Mouse (Mus musculus) forebrain, embryonic 13.5 days (tissue): ENCODE data around the gene Ccdc60. TPM values are rescaled to one million over a fixed set of nuclear protein-coding genes. Genes with fewer than 3 reads are reported as not detected.

Experiments
- ATAC-seq: fragments of 200-750 bp; cut with Nextera tagmentation; 2 replicates; pipeline ENCODE4 v1.8.0; 2017
- H3K27ac ChIP-seq: fragments of 300-500 bp; sonication (generic); 2 replicates; pipeline ENCODE4 v1.5.1; 2015; ENCODE audit warnings: inconsistent platforms, mild to moderate bottlenecking, moderate library complexity
- H3K27me3 ChIP-seq: fragments of 300-500 bp; sonication (generic); 2 replicates; pipeline ENCODE4 v1.6.1; 2015; ENCODE audit warnings: mild to moderate bottlenecking, inconsistent platforms
- H3K36me3 ChIP-seq: fragments of 300-500 bp; sonication (generic); 2 replicates; pipeline ENCODE4 v1.6.1; 2015; ENCODE audit warnings: mild to moderate bottlenecking, inconsistent platforms; ENCODE audit not compliant: poor library complexity, severe bottlenecking
- H3K4me1 ChIP-seq: fragments of 300-500 bp; sonication (generic); 2 replicates; pipeline ENCODE4 v1.6.1; 2015; ENCODE audit warnings: inconsistent platforms
- H3K4me2 ChIP-seq: fragments of 300-500 bp; sonication (generic); 2 replicates; pipeline ENCODE4 v1.6.1; 2015; ENCODE audit warnings: inconsistent platforms, mild to moderate bottlenecking, moderate library complexity
- H3K4me3 ChIP-seq: fragments of 300-500 bp; sonication (generic); 2 replicates; pipeline ENCODE4 v1.5.1; 2015; ENCODE audit warnings: mild to moderate bottlenecking, inconsistent platforms
- H3K9ac ChIP-seq: fragments of 300-500 bp; sonication (generic); 2 replicates; pipeline ENCODE4 v1.6.1; 2015; ENCODE audit warnings: mild to moderate bottlenecking, inconsistent platforms
- H3K9me3 ChIP-seq: fragments of 300-500 bp; sonication (generic); replicated peaks from 2 replicates; pipeline ENCODE4 v1.6.1; 2016; ENCODE audit warnings: inconsistent platforms
- WGBS: fragments of 180-500 bp; shearing (Covaris S2); methylation state at CpG from one replicate; pipeline ENCODE4 v1.1.7; 2015; 5-methylcytosine and 5-hydroxymethylcytosine counted together
- polyA plus RNA-seq: library from polyadenylated mRNA; unstranded; fragments of >200 nt; fragmentation: Nextera tagmentation; extraction: Ambion mirVana; gene quantifications from 2 replicates; pipeline ENCODE4 v1.2.1, GENCODE M21; 2015

Gene Ccdc60
- polyA plus RNA-seq, 1 experiment from 2014 or later: 0.58 TPM

GRCm38 (mm10) chr5:116269212-116270145 lies 19.3 kb downstream of the Ccdc60 start:
- Histone ChIP-seq H3K9ac (no peak overlapping the region), H3K4me1 (peaks cover 28% of the 10 kb centered on the region), H3K27me3 (peaks cover 13% of the 10 kb centered on the region; the same call in 1 of the 2 replicates), H3K4me2 (no peak overlapping the region), H3K9me3 (no peaks in the 10 kb centered on the region), H3K27ac (no peak overlapping the region), H3K4me3 (no peak overlapping the region), H3K36me3 (no peaks in the 10 kb centered on the region)
- no peak for ATAC-seq
- 61% methylated on average over 17 of the region's 17 CpGs for WGBS

DNA sequence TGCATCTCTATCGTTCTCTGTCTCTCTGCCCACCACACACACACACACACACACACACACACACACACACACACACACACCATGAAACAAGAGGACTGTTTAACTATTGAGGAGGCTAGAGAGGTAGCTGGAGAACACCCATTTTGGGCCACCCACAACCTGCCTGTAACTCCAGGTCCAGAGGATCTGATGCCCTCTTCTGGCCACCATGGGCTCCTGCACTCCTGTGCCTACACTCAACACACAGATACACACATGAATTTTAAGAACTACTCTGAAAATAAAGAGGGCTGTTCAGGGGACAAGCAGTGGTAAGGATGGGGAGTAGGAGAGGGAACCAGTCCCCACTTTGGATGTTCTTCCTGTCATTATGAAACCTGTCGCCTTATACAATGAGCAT lies 26.1 kb downstream of the Ccdc60 start:
- Histone ChIP-seq H3K4me1 (peaks cover 12% of the 10 kb centered on the region), H3K4me2 (no peak overlapping the region), H3K9ac (no peak overlapping the region), H3K27ac (no peak overlapping the region), H3K9me3 (0 out of 2 replicates have a peak, but pooled peaks cover 3% of the 10 kb centered on the region), H3K27me3 (no peaks in the 10 kb centered on the region), H3K36me3 (no peaks in the 10 kb centered on the region), H3K4me3 (no peak overlapping the region)
- no peak for ATAC-seq
- WGBS: 97% methylated on average over 2 of the region's 2 CpGs

- WGBS: 89% methylated on average over 5 of the region's 5 CpGs
- ATAC-seq: no peak
These were observed 26.8 kb downstream of the Ccdc60 start for GRCm38 (mm10) chr5:116261944-116262343.

GRCm38 (mm10) chr5:116260356-116260755 lies 28.4 kb downstream of the Ccdc60 start:
- no peaks in the 10 kb centered on the region for H3K36me3 ChIP-seq

More at GRCm38 (mm10) chr5:116261944-116262343, 26.8 kb downstream of the Ccdc60 start:
- no peak overlapping the region for H3K4me2 ChIP-seq
- no peak overlapping the region for H3K9ac ChIP-seq
- no peak overlapping the region for H3K4me3 ChIP-seq
- H3K36me3 ChIP-seq: no peaks in the 10 kb centered on the region
- H3K9me3 ChIP-seq: 0 out of 2 replicates have a peak, but pooled peaks cover 3% of the 10 kb centered on the region
- H3K27me3 ChIP-seq: no peaks in the 10 kb centered on the region
- no peak overlapping the region for H3K27ac ChIP-seq
- peaks cover 12% of the 10 kb centered on the region for H3K4me1 ChIP-seq

GRCm38 (mm10) chr5:116258321-116258860 lies 30.4 kb downstream of the Ccdc60 start:
- H3K27me3 ChIP-seq: no peaks in the 10 kb centered on the region
- H3K27ac ChIP-seq: no peak overlapping the region
- 0 out of 2 replicates have a peak, but pooled peaks cover 3% of the 10 kb centered on the region for H3K9me3 ChIP-seq
- H3K4me3 ChIP-seq: no peak overlapping the region
- no peak overlapping the region for H3K4me2 ChIP-seq
- H3K4me1 ChIP-seq: peaks cover 12% of the 10 kb centered on the region
- WGBS: 59% methylated on average over 8 of the region's 8 CpGs
- no peak for ATAC-seq
- H3K9ac ChIP-seq: no peak overlapping the region
- no peaks in the 10 kb centered on the region for H3K36me3 ChIP-seq

More at GRCm38 (mm10) chr5:116260356-116260755, 28.4 kb downstream of the Ccdc60 start:
- no peak for ATAC-seq
- Histone ChIP-seq H3K4me1 (peaks cover 12% of the 10 kb centered on the region), H3K27me3 (no peaks in the 10 kb centered on the region), H3K27ac (no peak overlapping the region; the same call in 1 of the 2 replicates), H3K9ac (no peak overlapping the region), H3K9me3 (0 out of 2 replicates have a peak, but pooled peaks cover 3% of the 10 kb centered on the region), H3K4me3 (no peak overlapping the region), H3K4me2 (no peak overlapping the region)
- WGBS: 88% methylated on average over 5 of the region's 5 CpGs

GRCm38 (mm10) chr5:116253914-116254313 lies 34.9 kb downstream of the Ccdc60 start:
- no peak overlapping the region for H3K9ac ChIP-seq
- H3K4me3 ChIP-seq: no peak overlapping the region
- peaks cover 5% of the 10 kb centered on the region for H3K4me1 ChIP-seq
- H3K27me3 ChIP-seq: no peaks in the 10 kb centered on the region
- H3K27ac ChIP-seq: no peak overlapping the region
- H3K4me2 ChIP-seq: no peak overlapping the region
- 97% methylated on average over 4 of the region's 4 CpGs for WGBS
- ATAC-seq: no peak
- H3K9me3 ChIP-seq: no peaks in the 10 kb centered on the region
- no peaks in the 10 kb centered on the region for H3K36me3 ChIP-seq

GRCm38 (mm10) chr5:116252186-116252585 lies 36.6 kb downstream of the Ccdc60 start:
- no peak for ATAC-seq

GRCm38 (mm10) chr5:116246642-116247041 lies 42.1 kb downstream of the Ccdc60 start:
- Histone ChIP-seq H3K27me3 (no peaks in the 10 kb centered on the region), H3K36me3 (no peaks in the 10 kb centered on the region), H3K27ac (no peak overlapping the region), H3K9ac (no peak overlapping the region), H3K4me3 (no peak overlapping the region), H3K4me1 (peaks cover 10% of the 10 kb centered on the region), H3K9me3 (0 out of 2 replicates have a peak, but pooled peaks cover 6% of the 10 kb centered on the region), H3K4me2 (no peak overlapping the region)
- WGBS: 81% methylated on average over 7 of the region's 7 CpGs
- ATAC-seq: no peak

More at GRCm38 (mm10) chr5:116252186-116252585, 36.6 kb downstream of the Ccdc60 start:
- no peaks in the 10 kb centered on the region for H3K4me1 ChIP-seq
- no peak overlapping the region for H3K27ac ChIP-seq
- no peak overlapping the region for H3K9ac ChIP-seq
- no peaks in the 10 kb centered on the region for H3K9me3 ChIP-seq
- no peak overlapping the region for H3K4me2 ChIP-seq
- WGBS: 89% methylated on average over 6 of the region's 6 CpGs
- no peaks in the 10 kb centered on the region for H3K27me3 ChIP-seq
- no peaks in the 10 kb centered on the region for H3K36me3 ChIP-seq
- H3K4me3 ChIP-seq: no peak overlapping the region

DNA sequence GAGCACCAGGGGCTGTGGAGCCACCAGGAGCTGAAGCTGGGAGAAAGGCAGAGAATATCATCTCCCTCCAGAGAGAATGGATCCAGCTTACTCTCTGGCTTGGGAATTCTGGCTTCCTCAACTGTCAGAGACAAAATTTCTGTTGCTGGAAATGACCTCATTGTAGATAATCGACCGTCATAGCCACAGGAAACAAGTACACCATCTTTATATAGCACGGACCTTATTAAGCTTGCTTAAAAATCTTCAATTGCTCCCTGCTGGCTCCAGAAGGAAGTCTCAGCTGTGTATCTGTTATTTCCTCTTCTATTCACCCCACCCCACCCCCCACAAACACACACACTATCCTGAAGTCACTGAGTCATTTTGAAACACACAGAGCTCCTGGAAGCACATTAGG lies 44.3 kb downstream of the Ccdc60 start:
- Histone ChIP-seq H3K4me1 (peaks cover 10% of the 10 kb centered on the region), H3K9me3 (0 out of 2 replicates have a peak, but pooled peaks cover 6% of the 10 kb centered on the region), H3K9ac (no peak overlapping the region), H3K27ac (no peak overlapping the region), H3K27me3 (0 out of 2 replicates have a peak, but pooled peaks cover 2% of the 10 kb centered on the region), H3K4me2 (no peak overlapping the region), H3K36me3 (no peaks in the 10 kb centered on the region), H3K4me3 (no peak overlapping the region)
- ATAC-seq: no peak
- WGBS: 69% methylated on average over 3 of the region's 3 CpGs

- Histone ChIP-seq H3K4me3 (no peak overlapping the region), H3K4me1 (peaks cover 10% of the 10 kb centered on the region), H3K36me3 (no peaks in the 10 kb centered on the region), H3K27me3 (0 out of 2 replicates have a peak, but pooled peaks cover 2% of the 10 kb centered on the region), H3K9me3 (0 out of 2 replicates have a peak, but pooled peaks cover 6% of the 10 kb centered on the region), H3K4me2 (no peak overlapping the region), H3K27ac (no peak overlapping the region), H3K9ac (no peak overlapping the region)
- 78% methylated on average over 7 of the region's 9 CpGs for WGBS
- no peak for ATAC-seq
These were observed 45.2 kb downstream of the Ccdc60 start for GRCm38 (mm10) chr5:116243622-116244021.

- Histone ChIP-seq H3K4me3 (peak overlapping the region; percentile 26), H3K4me1 (peaks cover 11% of the 10 kb centered on the region), H3K27me3 (peaks cover 17% of the 10 kb centered on the region), H3K4me2 (peak overlapping the region; percentile 55), H3K9me3 (no peaks in the 10 kb centered on the region), H3K9ac (0 out of 2 replicates have a peak overlapping the region, but pooled peaks have one; percentile 30), H3K27ac (no peak overlapping the region), H3K36me3 (no peaks in the 10 kb centered on the region)
- WGBS: 14% methylated on average over 19 of the region's 19 CpGs
- peak; percentile 84 for ATAC-seq
These were observed 56.7 kb downstream of the Ccdc60 start for GRCm38 (mm10) chr5:116231841-116232643.
